12 mouse cellular contexts compared by ENCODE assay signal in genomic region chr11:64091150-64091549, GRCm38 (mm10).
"Had no signal": no experiment of that assay in that cellular context is flagged by ENCODE, and none has a peak within 500 bp of the region (broad histone marks: within the 10 kb centered on the region; RNA-seq: fewer than 3 reads in every experiment).

No protein-coding gene starts in this region.

- H3K4me3 ChIP-seq: limb, embryonic 10.5 days; liver, embryonic 13.5 days; lung, embryonic 15.5 days; megakaryocyte, embryonic 14.5 days; midbrain, embryonic 15.5 days; neural tube, embryonic 12.5 days had no signal

- ATAC-seq: liver, postnatal 0 days; midbrain, embryonic 15.5 days had no signal

- H3K9me3 ChIP-seq: limb, embryonic 10.5 days; liver, embryonic 13.5 days; lung, embryonic 15.5 days; megakaryocyte, embryonic 14.5 days; midbrain, embryonic 15.5 days; neural tube, embryonic 12.5 days had no signal

- DNase-seq: kidney, postnatal 10 days; liver, embryonic 13.5 days; liver, postnatal 0 days; thymus, adult 2 months; thymus, postnatal 25 days had no signal

- H3K4me2 ChIP-seq: liver, embryonic 13.5 days; lung, embryonic 15.5 days; midbrain, embryonic 11.5 days; midbrain, embryonic 15.5 days; neural tube, embryonic 12.5 days had no signal

- H3K36me3 ChIP-seq: limb, embryonic 10.5 days; liver, embryonic 13.5 days; lung, embryonic 15.5 days; midbrain, embryonic 15.5 days; neural tube, embryonic 12.5 days had no signal

- H3K27me3 ChIP-seq: liver, embryonic 13.5 days; lung, embryonic 15.5 days; midbrain, embryonic 15.5 days; neural tube, embryonic 12.5 days had no signal

- H3K9ac ChIP-seq: liver, embryonic 13.5 days; liver, postnatal 0 days; lung, embryonic 15.5 days; midbrain, embryonic 15.5 days; neural tube, embryonic 12.5 days had no signal

- H3K4me1 ChIP-seq: liver, embryonic 13.5 days; lung, embryonic 15.5 days; megakaryocyte, embryonic 14.5 days; midbrain, embryonic 15.5 days; neural tube, embryonic 12.5 days had no signal

- H3K27ac ChIP-seq: limb, embryonic 10.5 days; liver, embryonic 13.5 days; lung, embryonic 15.5 days; macrophage; midbrain, embryonic 15.5 days; neural tube, embryonic 12.5 days had no signal
